ENCODE assay signal across 20 mouse cellular contexts in the genomic region with DNA sequence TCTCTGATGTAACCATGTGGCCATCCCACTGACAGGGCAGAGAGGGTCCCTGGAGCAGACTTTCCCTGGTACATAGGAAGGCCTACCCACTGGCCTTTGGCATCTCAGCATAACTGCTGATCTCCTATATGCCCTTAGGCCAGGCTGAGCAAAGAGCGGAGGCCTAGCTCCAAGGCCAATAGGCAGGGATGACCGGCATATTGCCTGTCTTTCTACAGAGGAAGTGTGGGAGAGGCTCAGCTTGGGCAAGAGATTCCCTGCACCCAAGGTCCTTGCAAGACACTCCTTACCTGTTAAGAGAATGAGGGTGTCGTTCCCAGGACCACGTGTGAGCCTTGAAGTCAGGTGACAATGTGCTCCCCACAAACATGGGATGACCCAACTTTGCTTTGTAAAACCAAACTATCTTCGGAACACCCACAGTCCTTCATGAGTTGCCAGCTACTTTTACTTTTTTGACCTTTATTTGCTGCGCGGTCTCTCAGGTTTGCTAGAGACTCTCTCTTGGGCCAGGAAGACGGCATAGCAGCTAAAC. TPM values are rescaled to one million over a fixed set of nuclear protein-coding genes. Genes with fewer than 3 reads are reported as not detected.
DNase-seq lines count a peak whose midpoint lies in the region; ATAC-seq lines count a peak whose summit lies in the region.
"Had no signal": no experiment of that assay in that cellular context is flagged by ENCODE, and none has a peak within 500 bp of the region (broad histone marks: within the 10 kb centered on the region; RNA-seq: fewer than 3 reads in every experiment).

No protein-coding gene starts in this region.

- WGBS in neural tube, embryonic 11.5 days = 92% methylated on average over 8 of the region's 8 CpGs
- 97% methylated on average over 8 of the region's 8 CpGs for WGBS in neural tube, embryonic 15.5 days
- WGBS in hindbrain, embryonic 13.5 days = 97% methylated on average over 8 of the region's 8 CpGs

- H3K9ac ChIP-seq in neural tube, embryonic 11.5 days (ENCODE audit: low read length) = no peak overlapping the region
- H3K9ac ChIP-seq in neural tube, embryonic 15.5 days (replicated peaks) = no peak overlapping the region
- no peak overlapping the region for H3K9ac ChIP-seq in hindbrain, embryonic 13.5 days
- H3K9ac ChIP-seq: embryonic facial prominence, embryonic 12.5 days; heart, embryonic 13.5 days had no signal

- no peaks in the 10 kb centered on the region for H3K36me3 ChIP-seq in neural tube, embryonic 11.5 days (ENCODE audit: control insufficient read depth, insufficient read depth, low read length)
- H3K36me3 ChIP-seq in neural tube, embryonic 15.5 days = no peaks in the 10 kb centered on the region
- H3K36me3 ChIP-seq in hindbrain, embryonic 13.5 days = no peaks in the 10 kb centered on the region
- H3K36me3 ChIP-seq: embryonic facial prominence, embryonic 12.5 days; G1E; heart, embryonic 13.5 days had no signal

- H3K4me2 ChIP-seq in neural tube, embryonic 11.5 days (ENCODE audit: low read depth) = no peak overlapping the region
- no peak overlapping the region for H3K4me2 ChIP-seq in neural tube, embryonic 15.5 days
- H3K4me2 ChIP-seq in hindbrain, embryonic 13.5 days = no peak overlapping the region
- H3K4me2 ChIP-seq: embryonic facial prominence, embryonic 12.5 days; heart, embryonic 13.5 days had no signal

- H3K4me1 ChIP-seq in neural tube, embryonic 11.5 days (ENCODE audit: control insufficient read depth, insufficient read depth, low read length) = peaks cover 6% of the 10 kb centered on the region
- peaks cover 22% of the 10 kb centered on the region for H3K4me1 ChIP-seq in neural tube, embryonic 15.5 days
- peaks cover 27% of the 10 kb centered on the region for H3K4me1 ChIP-seq in hindbrain, embryonic 13.5 days (replicated peaks)

- no peak overlapping the region for H3K4me3 ChIP-seq in neural tube, embryonic 11.5 days (ENCODE audit: low read depth, low read length)
- no peak overlapping the region for H3K4me3 ChIP-seq in neural tube, embryonic 15.5 days (replicated peaks)
- no peak overlapping the region for H3K4me3 ChIP-seq in hindbrain, embryonic 13.5 days
- H3K4me3 ChIP-seq: embryonic facial prominence, embryonic 12.5 days; heart, embryonic 13.5 days had no signal

- ATAC-seq in neural tube, embryonic 11.5 days (ENCODE audit: insufficient read depth, low FRiP score, low TSS enrichment) = no peak
- ATAC-seq in neural tube, embryonic 15.5 days (ENCODE audit: low FRiP score) = no peak
- no peak for ATAC-seq in hindbrain, embryonic 13.5 days (ENCODE audit: low FRiP score)
- ATAC-seq: forebrain, embryonic 16.5 days; hindbrain, embryonic 16.5 days; inflammation-experienced regulatory T-cells, adult 6 months had no signal

- H3K27ac ChIP-seq in neural tube, embryonic 11.5 days (ENCODE audit: low read depth, low read length) = no peak overlapping the region
- H3K27ac ChIP-seq in neural tube, embryonic 15.5 days (replicated peaks) = no peak overlapping the region
- H3K27ac ChIP-seq in hindbrain, embryonic 13.5 days = no peak overlapping the region
- H3K27ac ChIP-seq: embryonic facial prominence, embryonic 12.5 days; heart, embryonic 13.5 days had no signal

- H3K9me3 ChIP-seq in neural tube, embryonic 11.5 days (ENCODE audit: control insufficient read depth, low read length) = no peaks in the 10 kb centered on the region
- H3K9me3 ChIP-seq in neural tube, embryonic 15.5 days (replicated peaks) = no peaks in the 10 kb centered on the region
- no peaks in the 10 kb centered on the region for H3K9me3 ChIP-seq in hindbrain, embryonic 13.5 days
- H3K9me3 ChIP-seq: embryonic facial prominence, embryonic 12.5 days; G1E; heart, embryonic 13.5 days had no signal

- H3K27me3 ChIP-seq in neural tube, embryonic 11.5 days (ENCODE audit: control insufficient read depth, insufficient read depth, low read length) = peaks cover 11% of the 10 kb centered on the region
- H3K27me3 ChIP-seq in neural tube, embryonic 15.5 days (replicated peaks) = peaks cover 16% of the 10 kb centered on the region
- H3K27me3 ChIP-seq in hindbrain, embryonic 13.5 days = peaks cover 38% of the 10 kb centered on the region

- DNase-seq in adrenal gland, postnatal 14 days = peak; percentile 7
- DNase-seq in adrenal gland, adult 18-20 months (ENCODE audit: low spot score in 2 of 2) = no peak
- DNase-seq in neural tube, embryonic 11.5 days (ENCODE audit: low spot score) = peak; percentile 2
- peak; percentile 54 for DNase-seq in thymus, postnatal 0 days (ENCODE audit: low spot score)
- DNase-seq in thymus, postnatal 4 days = peak; percentile 58
- no peak for DNase-seq in right cerebral cortex, postnatal 36 days (ENCODE audit: low spot score in 2 of 2)
- DNase-seq: adrenal gland, postnatal 10 days; cerebellum, adult 11-12 months; cerebellum, adult 9-10 months; cerebellum, postnatal 25 days; gastrocnemius, postnatal 14 days; heart, postnatal 36 days had no signal

RNA-seq across cellular contexts. Expression of a gene that starts 3.1 kb away (rescaled TPM):
- total RNA-seq in adrenal gland, postnatal 14 days (2021) = 41.6 and 78.5 TPM in 2 replicates
- 10 to 100 TPM; 35.1 to 46.9 TPM for total RNA-seq in adrenal gland, adult 18-20 months (2021)
- polyA plus RNA-seq in neural tube, embryonic 11.5 days (2014; fragmentation: Nextera tagmentation; extraction: Ambion mirVana) = 10.6 and 12.7 TPM in 2 replicates
- polyA plus RNA-seq in neural tube, embryonic 15.5 days (2015; fragmentation: Nextera tagmentation; extraction: Ambion mirVana) = 5.0 and 50.9 TPM in 2 replicates
- polyA plus RNA-seq in thymus, postnatal 0 days (2015; fragmentation: Nextera tagmentation; extraction: Ambion mirVana) = 1,084 and 1,272 TPM in 2 replicates
- 3.2 and 4.7 TPM in 2 replicates for polyA plus RNA-seq in hindbrain, embryonic 13.5 days (2015; fragmentation: Nextera tagmentation; extraction: Ambion mirVana)
- total RNA-seq: G1E had no signal
- polyA plus RNA-seq: G1E had no signal

RNA-seq across cellular contexts. Expression of a gene that starts 47.9 kb away (rescaled TPM):
- 321 and 322 TPM in 2 replicates for total RNA-seq in adrenal gland, postnatal 14 days (2021)
- 100 to 1,000 TPM; 471 to 498 TPM for total RNA-seq in adrenal gland, adult 18-20 months (2021)
- 915 and 972 TPM in 2 replicates for polyA plus RNA-seq in neural tube, embryonic 11.5 days (2014; fragmentation: Nextera tagmentation; extraction: Ambion mirVana)
- polyA plus RNA-seq in neural tube, embryonic 15.5 days (2015; fragmentation: Nextera tagmentation; extraction: Ambion mirVana) = 1,008 and 1,082 TPM in 2 replicates
- polyA plus RNA-seq in thymus, postnatal 0 days (2015; fragmentation: Nextera tagmentation; extraction: Ambion mirVana) = 1,041 and 1,103 TPM in 2 replicates
- polyA plus RNA-seq in hindbrain, embryonic 13.5 days (2015; fragmentation: Nextera tagmentation; extraction: Ambion mirVana) = 1,097 and 1,103 TPM in 2 replicates

Comparison
In these comparisons a context has a peak if more than half of its experiments do, and no peak if none do; other contexts are left out.
1. DNase-seq: peak in adrenal gland, postnatal 14 days (single experiment), neural tube, embryonic 11.5 days (single experiment), thymus, postnatal 0 days (single experiment) and thymus, postnatal 4 days (single experiment); none in adrenal gland, adult 18-20 months (0 of 2) and right cerebral cortex, postnatal 36 days (0 of 2).
2. RNA of a gene that starts 3.1 kb away (polyA plus RNA-seq): 1,084 to 1,272 TPM in thymus, postnatal 0 days; 10.6 to 12.7 TPM in neural tube, embryonic 11.5 days, 5.0 to 50.9 TPM in neural tube, embryonic 15.5 days and 3.2 to 4.7 TPM in hindbrain, embryonic 13.5 days; every median in the first group is over 10 times any median in the second.